Mouse (Mus musculus): ENCODE measurements around the gene Rfx1. TPM values are rescaled to one million over a fixed set of nuclear protein-coding genes. Genes with fewer than 3 reads are reported as not detected.

Rfx1 gene
- total RNA-seq, 2 experiments from 2014 or later: 12.4 to 14.7 TPM

GRCm38 (mm10) chr8:84060245-84060644 is 6.4 kb upstream of the Rfx1 start:
- no peak for DNase-seq

GRCm38 (mm10) chr8:84063861-84064610 is 2.6 kb upstream of the Rfx1 start:
- DNase-seq: no peak

DNA sequence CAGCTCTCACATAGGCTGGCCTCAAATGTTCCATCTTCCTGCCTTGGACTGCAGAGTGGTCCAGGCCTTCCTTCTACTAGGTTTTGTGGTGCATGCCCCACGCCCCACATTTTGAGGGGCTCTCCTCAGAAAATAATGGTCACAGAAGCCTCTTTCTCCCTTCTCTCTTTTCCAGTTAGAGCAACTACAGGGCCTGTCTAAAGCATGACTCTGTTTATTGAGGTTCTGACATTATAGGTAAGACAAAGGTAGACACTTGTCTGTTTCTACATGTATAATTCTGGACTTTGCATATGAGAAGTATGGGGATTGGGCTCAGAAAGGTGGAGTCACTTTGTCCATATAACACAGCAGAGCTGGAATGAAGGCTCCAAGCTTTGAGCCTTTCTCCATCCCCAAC is 1.6 kb upstream of the Rfx1 start, which contains the start of gene Gm10643:
Gene Gm10643, minus strand, starts transcription at position 101 of the 400 bp plus-strand sequence.
- DNase-seq: no peak

GRCm38 (mm10) chr8:84065457-84066072 is 1.1 kb upstream of the Rfx1 start:
- no peak for DNase-seq

DNA sequence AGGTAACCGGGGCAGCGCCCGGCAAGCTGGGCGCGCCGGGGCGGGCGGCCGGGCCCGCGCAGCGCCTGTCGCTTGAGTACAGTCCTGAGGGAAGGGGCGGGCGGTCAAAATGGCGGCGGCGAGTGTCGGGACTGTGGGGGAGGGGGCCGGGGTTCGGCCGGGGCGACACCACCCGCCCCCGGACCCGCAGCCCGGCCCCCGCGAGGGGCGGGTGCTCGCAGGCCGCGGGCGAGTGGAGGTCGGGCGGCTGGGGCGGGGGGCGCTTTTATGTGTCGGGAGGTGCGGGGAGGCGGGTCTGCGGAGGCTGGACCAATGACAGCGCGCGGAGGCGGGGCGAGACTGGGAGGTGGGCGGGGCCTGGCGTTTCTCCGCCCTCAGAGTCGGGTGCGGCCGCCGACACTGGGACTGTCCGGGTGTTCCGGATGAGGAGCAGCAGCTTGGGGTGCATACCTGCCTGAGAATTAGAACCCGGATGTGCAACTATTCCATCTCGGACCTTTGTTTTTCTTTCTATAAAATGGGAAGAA is 476 bp downstream of the Rfx1 start:
- peak; percentile 99 for DNase-seq

DNA sequence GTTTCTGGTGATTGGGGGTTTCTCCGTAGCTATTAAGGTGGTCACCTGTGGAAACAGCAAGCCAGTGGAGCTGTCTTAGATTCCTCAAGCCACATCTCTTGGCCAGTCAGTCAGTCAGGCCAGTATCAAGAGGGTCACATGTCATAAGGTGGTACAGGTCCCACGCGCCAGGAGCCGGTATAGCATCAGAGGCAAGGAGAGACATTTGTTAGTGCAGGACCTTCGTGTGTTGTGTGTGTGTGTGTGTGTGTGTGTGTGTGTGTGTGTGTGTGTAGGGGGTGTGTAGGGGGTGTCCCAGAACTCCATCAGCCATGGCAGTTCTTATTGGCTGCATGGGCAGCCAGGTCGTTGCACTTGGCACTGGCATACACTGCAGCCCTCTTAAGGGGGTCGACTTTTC is 1.3 kb downstream of the Rfx1 start:
- DNase-seq: no peak

DNA sequence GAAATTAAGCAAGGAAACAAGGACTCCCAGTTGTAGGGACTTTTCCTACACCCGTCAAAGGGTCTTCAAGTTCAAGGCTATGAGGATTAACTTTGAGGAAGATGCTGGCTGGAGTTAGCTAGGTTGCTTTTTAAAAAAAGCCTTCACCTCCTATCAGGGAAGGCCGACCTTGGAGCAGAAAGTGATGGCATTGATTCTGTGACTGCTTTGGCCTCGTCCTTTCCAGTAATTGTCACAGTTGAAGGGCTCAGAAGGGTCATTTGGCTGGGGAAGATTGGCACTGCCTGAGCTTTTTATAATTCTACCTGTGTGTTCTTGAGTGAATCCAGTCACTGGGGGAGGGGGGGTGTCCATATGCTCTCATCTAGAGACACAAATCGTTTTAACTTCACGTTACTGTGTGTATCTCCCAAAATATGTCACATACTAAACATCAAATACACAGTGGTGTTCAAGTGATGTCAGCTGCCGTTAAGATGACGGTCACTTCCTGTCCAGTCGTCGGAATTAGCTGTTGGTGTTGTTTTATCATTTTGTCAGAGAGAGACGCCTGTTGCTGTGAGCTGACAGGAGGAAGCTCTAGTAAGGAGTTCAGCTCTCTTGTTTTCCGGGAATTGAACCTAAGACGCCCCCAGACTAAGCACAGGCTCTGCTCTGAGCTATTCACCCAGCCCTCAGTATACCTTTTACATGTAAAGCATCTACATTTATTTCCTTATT is 1.8 kb downstream of the Rfx1 start:
- peak; percentile 37 for DNase-seq

DNA sequence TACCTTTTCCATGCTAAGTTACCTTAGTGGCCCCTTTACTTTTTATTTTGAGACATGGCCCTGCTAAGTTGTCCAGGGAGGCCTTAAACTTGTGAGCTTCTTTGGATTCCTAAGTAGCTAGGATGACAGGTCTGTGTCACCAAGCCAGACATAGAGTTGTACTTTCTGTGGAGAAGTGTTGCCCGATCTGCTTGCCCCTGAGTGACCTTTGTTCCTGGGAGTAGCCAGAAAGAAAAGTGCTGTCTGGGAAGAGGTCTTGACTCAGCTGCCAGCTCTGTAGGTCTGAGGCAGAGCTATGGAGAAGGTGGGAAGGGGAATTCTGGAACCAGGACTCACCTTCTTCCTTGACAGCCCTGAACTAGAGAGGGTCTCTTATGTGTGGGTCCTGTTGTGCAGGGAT is 2.5 kb downstream of the Rfx1 start:
- DNase-seq: no peak

DNA sequence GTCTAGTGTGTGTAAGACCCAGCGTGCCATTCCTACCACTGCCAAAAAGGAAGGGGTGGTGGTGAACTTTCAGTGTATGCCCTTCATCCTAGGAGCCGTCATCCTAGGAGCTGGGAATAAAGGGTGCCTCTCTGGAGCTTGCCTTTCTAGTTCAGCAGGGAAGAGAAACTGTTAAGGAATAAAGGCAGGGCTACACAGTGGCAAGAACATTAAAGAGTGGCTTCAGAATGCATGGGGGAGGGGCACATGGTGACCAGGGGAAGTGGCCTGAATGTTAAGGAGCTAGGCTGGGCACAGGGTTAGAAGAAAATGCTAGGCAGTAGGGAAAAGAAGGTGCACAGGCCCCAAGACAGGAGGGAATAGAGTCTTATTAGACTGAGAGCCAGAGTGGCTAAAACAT is 3.1 kb downstream of the Rfx1 start:
- no peak for DNase-seq

GRCm38 (mm10) chr8:84070241-84070640 is 3.6 kb downstream of the Rfx1 start:
- DNase-seq: no peak

DNA sequence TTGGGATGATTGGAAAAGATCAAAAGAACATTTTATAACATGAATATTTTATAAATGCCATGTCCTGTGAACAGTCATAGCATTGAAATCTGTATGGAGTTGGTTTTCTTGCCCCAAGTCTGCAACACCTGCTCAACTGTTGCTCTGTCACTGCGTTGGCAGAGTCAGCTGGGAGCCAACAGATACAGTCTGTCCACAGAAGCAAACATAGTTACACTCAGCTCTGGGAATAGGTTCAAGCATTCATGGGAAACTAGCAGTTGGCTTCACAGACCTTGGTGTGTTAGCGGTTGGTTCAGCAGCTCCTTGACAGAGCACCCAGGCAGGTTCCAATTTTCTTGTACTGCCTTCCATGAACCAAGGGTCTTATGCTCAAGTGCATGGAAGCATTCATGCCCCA is 4.0 kb downstream of the Rfx1 start:
- no peak for DNase-seq

DNA sequence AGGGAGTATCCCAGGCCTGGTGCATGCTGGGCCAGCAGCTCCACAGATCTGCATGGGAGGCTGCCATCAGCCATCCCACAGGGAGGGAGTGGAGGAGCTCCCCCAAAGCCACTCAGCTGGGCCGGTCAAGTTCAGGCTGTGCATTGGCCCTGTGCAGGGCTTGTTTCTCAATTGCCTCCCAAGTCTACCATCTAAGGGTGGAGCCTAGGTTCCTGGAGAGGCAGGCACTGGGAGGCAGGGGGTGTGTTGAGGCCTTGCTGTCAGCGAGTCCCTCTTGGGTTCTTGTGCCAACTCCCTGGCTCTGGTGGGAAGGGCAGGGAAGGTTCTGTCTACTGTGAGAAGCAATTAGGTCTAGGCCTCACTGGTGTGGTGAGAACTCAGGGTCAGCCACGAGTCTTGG is 5.3 kb downstream of the Rfx1 start:
- DNase-seq: peak; percentile 50

- peak; percentile 43 for DNase-seq
Observed at GRCm38 (mm10) chr8:84072321-84072720, 5.7 kb downstream of the Rfx1 start.

DNA sequence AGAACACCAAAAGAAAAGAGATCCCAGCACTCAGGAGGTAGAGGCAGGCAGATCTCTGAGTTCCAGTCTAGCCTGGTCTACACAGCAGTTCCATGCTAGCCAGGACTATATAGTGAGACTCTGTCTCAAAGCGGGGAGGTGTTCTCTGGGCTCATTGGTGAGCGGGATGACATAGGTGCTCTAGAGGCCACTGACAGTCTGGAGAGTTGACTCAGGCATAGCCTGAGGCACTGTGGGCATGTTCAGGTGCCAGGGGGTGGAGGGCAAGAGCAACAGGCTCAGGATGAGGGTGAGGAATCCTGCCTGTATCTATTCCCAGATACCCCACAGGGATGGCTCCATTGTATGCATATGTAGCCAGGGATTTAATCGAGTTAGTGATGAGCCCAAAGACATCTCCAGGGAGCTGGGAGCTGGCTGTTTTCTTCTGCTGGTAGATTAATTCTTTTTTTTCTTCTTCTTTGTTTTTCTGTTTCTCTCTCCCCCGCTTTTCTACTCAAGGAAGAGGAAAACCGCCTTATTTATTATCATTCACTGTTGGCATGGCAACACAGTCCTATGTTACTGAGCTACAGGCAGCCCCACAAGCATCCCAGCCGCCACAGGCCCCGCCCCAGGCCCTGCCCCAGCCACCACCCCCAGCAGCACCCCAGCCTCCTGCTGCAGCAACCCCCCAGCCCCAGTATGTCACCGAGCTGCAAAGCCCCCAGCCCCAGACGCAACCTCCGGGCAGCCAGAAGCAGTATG is 6.8 kb downstream of the Rfx1 start:
- DNase-seq: no peak

- no peak for DNase-seq
Observed at GRCm38 (mm10) chr8:84076412-84076811, 9.8 kb downstream of the Rfx1 start.

- DNase-seq: no peak
Observed at GRCm38 (mm10) chr8:84076849-84077248, 10.2 kb downstream of the Rfx1 start.

- no peak for DNase-seq
Observed at GRCm38 (mm10) chr8:84079206-84079605, 12.6 kb downstream of the Rfx1 start.

DNA sequence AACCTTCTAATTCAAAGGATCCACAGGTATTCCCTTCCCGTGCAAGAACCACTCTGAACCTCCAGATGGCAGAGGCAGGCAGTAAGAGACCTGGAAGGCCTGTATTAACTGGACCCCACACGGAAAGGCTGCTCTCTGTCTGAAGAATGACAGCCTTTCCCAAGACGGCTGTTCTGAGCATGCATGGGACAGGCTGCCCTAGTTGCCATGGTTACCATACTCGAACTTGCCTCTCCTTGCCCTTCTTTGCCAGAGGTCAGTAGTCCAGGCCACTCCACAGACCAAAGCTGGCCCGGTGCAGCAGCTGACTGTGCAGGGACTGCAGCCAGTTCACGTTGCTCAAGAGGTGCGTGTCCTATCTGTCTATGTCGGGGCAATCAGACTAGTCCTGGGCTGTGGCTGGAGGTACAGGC is 17.2 kb downstream of the Rfx1 start:
- DNase-seq: peak; percentile 74

GRCm38 (mm10) chr8:84084341-84085115 is 17.9 kb downstream of the Rfx1 start:
- DNase-seq: no peak

DNA sequence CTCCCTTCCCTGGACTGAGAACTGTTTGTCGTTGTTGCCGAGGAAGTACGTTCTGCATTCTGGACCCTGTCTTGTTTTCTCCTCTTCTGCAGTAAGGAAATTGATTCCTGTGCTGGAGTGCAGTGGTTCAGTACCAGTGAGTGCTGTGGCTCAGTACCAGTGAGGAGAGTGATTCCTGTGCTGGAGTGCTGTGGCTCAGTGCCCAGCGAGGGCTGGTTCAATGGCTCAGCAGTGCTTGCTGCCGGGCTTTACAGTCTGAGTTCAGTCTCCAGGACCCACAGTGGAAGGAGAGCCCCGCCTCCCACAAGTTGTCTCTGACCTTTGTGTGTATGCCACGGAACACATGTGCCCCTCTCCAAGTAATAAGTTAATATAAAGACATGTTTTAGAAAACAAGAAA is 20.5 kb downstream of the Rfx1 start:
- no peak for DNase-seq

- DNase-seq: no peak
Observed at GRCm38 (mm10) chr8:84087821-84088220, 21.2 kb downstream of the Rfx1 start.

DNA sequence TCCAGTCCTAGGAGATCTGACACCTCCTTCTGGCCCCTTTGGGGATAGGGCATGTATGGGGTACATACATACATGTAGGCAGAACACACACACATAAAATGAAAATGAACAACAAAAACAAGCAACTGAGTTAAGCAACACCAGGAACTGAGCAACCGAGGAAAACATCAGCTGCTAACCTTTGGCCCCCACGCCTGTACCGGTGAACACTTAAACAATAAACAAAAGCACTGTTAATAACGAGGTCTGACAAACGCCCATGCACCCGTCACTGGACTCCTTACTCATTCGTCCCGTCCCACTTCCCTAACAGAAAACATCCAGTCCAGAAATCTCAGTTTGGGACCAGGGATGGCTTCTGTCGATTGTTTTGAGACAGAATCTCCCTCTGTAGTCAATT is 22.6 kb downstream of the Rfx1 start:
- DNase-seq: no peak
